Mouse (Mus musculus): ENCODE measurements around the gene Gm11983. TPM values are rescaled to one million over a fixed set of nuclear protein-coding genes. Genes with fewer than 3 reads are reported as not detected.
"Not testable (repeated sequence)": the region's sequence is repeated elsewhere in the genome, so short reads cannot be mapped to it uniquely, and the experiment has no call there.

The Gm11983 gene
- not detected in 2 replicates for polyA plus RNA-seq (2015; fragmentation: Nextera tagmentation; extraction: Ambion mirVana)

GRCm38 (mm10) chr11:6837554-6837953 lies at the start of gene Gm11983:
Gm11983 (minus strand) TSS chr11:6837654.
- H3K27me3 ChIP-seq (replicated peaks), result no peaks in the 10 kb centered on the region
- H3K36me3 ChIP-seq, result no peaks in the 10 kb centered on the region
- no peaks in the 10 kb centered on the region for H3K4me1 ChIP-seq
- no peaks in the 10 kb centered on the region for H3K9me3 ChIP-seq
- 88% methylated on average over 1 of the region's 1 CpGs for WGBS
- H3K27ac ChIP-seq (replicated peaks), result no peak within 1 kb of the TSS
- no peak within 1 kb of the TSS for H3K4me2 ChIP-seq
- no peak for ATAC-seq (ENCODE audit: extremely low read depth, insufficient number of reproducible peaks, low FRiP score, low TSS enrichment)
- no peak within 1 kb of the TSS for H3K4me3 ChIP-seq
- no peak within 1 kb of the TSS for H3K9ac ChIP-seq

- WGBS, result 84% methylated on average over 4 of the region's 4 CpGs
- not testable (repeated sequence) for H3K27ac ChIP-seq (replicated peaks); H3K27me3 ChIP-seq (replicated peaks); H3K36me3 ChIP-seq; H3K9me3 ChIP-seq; H3K4me3 ChIP-seq; H3K9ac ChIP-seq; ATAC-seq (ENCODE audit: extremely low read depth, insufficient number of reproducible peaks, low FRiP score, low TSS enrichment); H3K4me1 ChIP-seq; H3K4me2 ChIP-seq
These were observed 45.6 kb upstream of the Gm11983 start for GRCm38 (mm10) chr11:6883045-6883444.

GRCm38 (mm10) chr11:6881614-6882013 lies 44.2 kb upstream of the Gm11983 start:
- H3K36me3 ChIP-seq, result no peaks in the 10 kb centered on the region
- H3K9me3 ChIP-seq, result peaks cover 9% of the 10 kb centered on the region; the same call in 1 of the 2 replicates
- H3K9ac ChIP-seq, result no peak overlapping the region
- WGBS, result 52% methylated on average over 5 of the region's 5 CpGs
- H3K27me3 ChIP-seq (replicated peaks), result no peaks in the 10 kb centered on the region
- no peak overlapping the region for H3K4me3 ChIP-seq
- no peak overlapping the region for H3K27ac ChIP-seq (replicated peaks)
- H3K4me2 ChIP-seq, result no peak overlapping the region
- peaks cover 7% of the 10 kb centered on the region for H3K4me1 ChIP-seq
- no peak for ATAC-seq (ENCODE audit: extremely low read depth, insufficient number of reproducible peaks, low FRiP score, low TSS enrichment)

- ATAC-seq (ENCODE audit: extremely low read depth, insufficient number of reproducible peaks, low FRiP score, low TSS enrichment), result no peak
- no peaks in the 10 kb centered on the region for H3K27me3 ChIP-seq (replicated peaks)
- no peak overlapping the region for H3K27ac ChIP-seq (replicated peaks)
- H3K4me1 ChIP-seq, result peaks cover 7% of the 10 kb centered on the region
- no peaks in the 10 kb centered on the region for H3K36me3 ChIP-seq
- peaks cover 9% of the 10 kb centered on the region; the same call in 1 of the 2 replicates for H3K9me3 ChIP-seq
- WGBS, result 18% methylated on average over 6 of the region's 6 CpGs
- no peak overlapping the region for H3K4me3 ChIP-seq
- peak overlapping the region; percentile 38 for H3K4me2 ChIP-seq
- no peak overlapping the region for H3K9ac ChIP-seq
These were observed 40.3 kb upstream of the Gm11983 start for GRCm38 (mm10) chr11:6877740-6878139.

GRCm38 (mm10) chr11:6870947-6871346 lies 33.5 kb upstream of the Gm11983 start:
- WGBS, result 83% methylated on average over 1 of the region's 1 CpGs
- no peaks in the 10 kb centered on the region for H3K27me3 ChIP-seq (replicated peaks)
- no peak overlapping the region for H3K9ac ChIP-seq
- H3K9me3 ChIP-seq, result no peaks in the 10 kb centered on the region
- H3K4me3 ChIP-seq, result no peak overlapping the region
- ATAC-seq (ENCODE audit: extremely low read depth, insufficient number of reproducible peaks, low FRiP score, low TSS enrichment), result no peak
- no peaks in the 10 kb centered on the region for H3K36me3 ChIP-seq
- no peaks in the 10 kb centered on the region for H3K4me1 ChIP-seq
- no peak overlapping the region for H3K4me2 ChIP-seq
- no peak overlapping the region for H3K27ac ChIP-seq (replicated peaks)

GRCm38 (mm10) chr11:6865536-6865935 lies 28.1 kb upstream of the Gm11983 start:
- no peak for ATAC-seq (ENCODE audit: extremely low read depth, insufficient number of reproducible peaks, low FRiP score, low TSS enrichment)
- Histone ChIP-seq H3K9ac (no peak overlapping the region), H3K4me2 (no peak overlapping the region), H3K27ac (replicated peaks) (no peak overlapping the region), H3K4me3 (no peak overlapping the region), H3K4me1 (peaks cover 7% of the 10 kb centered on the region; the same call in 1 of the 2 replicates), H3K9me3 (no peaks in the 10 kb centered on the region), H3K36me3 (no peaks in the 10 kb centered on the region), H3K27me3 (replicated peaks) (no peaks in the 10 kb centered on the region)
- WGBS, result 72% methylated on average over 3 of the region's 3 CpGs

- Histone ChIP-seq H3K4me3 (no peak overlapping the region), H3K27ac (replicated peaks) (no peak overlapping the region), H3K4me2 (no peak overlapping the region), H3K36me3 (no peaks in the 10 kb centered on the region), H3K4me1 (peaks cover 8% of the 10 kb centered on the region; the same call in 1 of the 2 replicates), H3K9ac (no peak overlapping the region), H3K9me3 (no peaks in the 10 kb centered on the region), H3K27me3 (replicated peaks) (no peaks in the 10 kb centered on the region)
- WGBS, result 78% methylated on average over 3 of the region's 3 CpGs
- ATAC-seq (ENCODE audit: extremely low read depth, insufficient number of reproducible peaks, low FRiP score, low TSS enrichment), result no peak
These were observed 24.7 kb upstream of the Gm11983 start for GRCm38 (mm10) chr11:6862185-6862584.

GRCm38 (mm10) chr11:6859898-6860858 lies 22.7 kb upstream of the Gm11983 start:
- H3K4me2 ChIP-seq, result no peak overlapping the region
- no peak overlapping the region for H3K4me3 ChIP-seq
- no peak overlapping the region for H3K27ac ChIP-seq (replicated peaks)
- no peaks in the 10 kb centered on the region for H3K9me3 ChIP-seq
- ATAC-seq (ENCODE audit: extremely low read depth, insufficient number of reproducible peaks, low FRiP score, low TSS enrichment), result no peak
- 45% methylated on average over 11 of the region's 11 CpGs for WGBS
- H3K27me3 ChIP-seq (replicated peaks), result no peaks in the 10 kb centered on the region
- no peak overlapping the region for H3K9ac ChIP-seq
- no peaks in the 10 kb centered on the region for H3K36me3 ChIP-seq
- H3K4me1 ChIP-seq, result peaks cover 8% of the 10 kb centered on the region; the same call in 1 of the 2 replicates

GRCm38 (mm10) chr11:6859096-6859495 lies 21.6 kb upstream of the Gm11983 start:
- Histone ChIP-seq H3K9me3 (no peaks in the 10 kb centered on the region), H3K9ac (no peak overlapping the region), H3K27ac (replicated peaks) (no peak overlapping the region), H3K4me2 (no peak overlapping the region), H3K36me3 (no peaks in the 10 kb centered on the region), H3K4me1 (peaks cover 8% of the 10 kb centered on the region; the same call in 1 of the 2 replicates), H3K27me3 (replicated peaks) (no peaks in the 10 kb centered on the region), H3K4me3 (no peak overlapping the region)
- no peak for ATAC-seq (ENCODE audit: extremely low read depth, insufficient number of reproducible peaks, low FRiP score, low TSS enrichment)
- WGBS, result 83% methylated on average over 8 of the region's 8 CpGs

- no peak overlapping the region for H3K9ac ChIP-seq
- 80% methylated on average over 3 of the region's 3 CpGs for WGBS
- no peak for ATAC-seq (ENCODE audit: extremely low read depth, insufficient number of reproducible peaks, low FRiP score, low TSS enrichment)
- no peak overlapping the region for H3K4me3 ChIP-seq
- H3K27me3 ChIP-seq (replicated peaks), result no peaks in the 10 kb centered on the region
- H3K36me3 ChIP-seq, result no peaks in the 10 kb centered on the region
- peaks cover 4% of the 10 kb centered on the region; the same call in 1 of the 2 replicates for H3K9me3 ChIP-seq
- peaks cover 5% of the 10 kb centered on the region; the same call in 1 of the 2 replicates for H3K4me1 ChIP-seq
- H3K27ac ChIP-seq (replicated peaks), result no peak overlapping the region
- no peak overlapping the region for H3K4me2 ChIP-seq
These were observed 18.5 kb upstream of the Gm11983 start for GRCm38 (mm10) chr11:6855942-6856341.

GRCm38 (mm10) chr11:6853366-6853765 lies 15.9 kb upstream of the Gm11983 start:
- not testable (repeated sequence) for H3K9ac ChIP-seq; H3K36me3 ChIP-seq; H3K27ac ChIP-seq (replicated peaks); H3K27me3 ChIP-seq (replicated peaks); H3K4me2 ChIP-seq; H3K9me3 ChIP-seq; H3K4me3 ChIP-seq; H3K4me1 ChIP-seq; ATAC-seq (ENCODE audit: extremely low read depth, insufficient number of reproducible peaks, low FRiP score, low TSS enrichment)
- 51% methylated on average over 4 of the region's 4 CpGs for WGBS

Measured in heart, embryonic 13.5 days (tissue).